Mouse (Mus musculus): ENCODE data around the gene Atp8a2. TPM values are rescaled to one million over a fixed set of nuclear protein-coding genes. Genes with fewer than 3 reads are reported as not detected.
A peak's percentile ranks its signal among the peaks of the same experiment; 100 is the strongest.
"Not testable (repeated sequence)": the region's sequence is repeated elsewhere in the genome, so short reads cannot be mapped to it uniquely, and the experiment has no call there.

Atp8a2 gene
- polyA plus RNA-seq, 1 experiment from 2014 or later: 6.9 TPM

- Histone ChIP-seq H3K27me3 (ENCODE audit: insufficient read depth, poor library complexity, severe bottlenecking) (no peaks in the 10 kb centered on the region), H3K9me3 (no peaks in the 10 kb centered on the region), H3K27ac (peak overlapping the region; percentile 16; the same call in 1 of the 2 replicates), H3K4me3 (no peak overlapping the region), H3K36me3 (no peaks in the 10 kb centered on the region), H3K4me1 (peaks cover 7% of the 10 kb centered on the region; the same call in 1 of the 2 replicates)
- DNase-seq (ENCODE audit: low spot score): no peak
- WGBS: 66% methylated on average over 4 of the region's 4 CpGs
Measured at GRCm38 (mm10) chr14:59721957-59722356, 475.0 kb downstream of the Atp8a2 start.

- H3K9me3 ChIP-seq: no peaks in the 10 kb centered on the region
- H3K27ac ChIP-seq: peak overlapping the region; percentile 0; the same call in 1 of the 2 replicates
- no peaks in the 10 kb centered on the region for H3K27me3 ChIP-seq (ENCODE audit: insufficient read depth, poor library complexity, severe bottlenecking)
- no peak overlapping the region for H3K4me3 ChIP-seq
- peaks cover 7% of the 10 kb centered on the region; the same call in 1 of the 2 replicates for H3K4me1 ChIP-seq
- H3K36me3 ChIP-seq: no peaks in the 10 kb centered on the region
- DNase-seq (ENCODE audit: low spot score): no peak
- 89% methylated on average over 3 of the region's 3 CpGs for WGBS
Measured at GRCm38 (mm10) chr14:59721356-59721755, 475.6 kb downstream of the Atp8a2 start.

- Histone ChIP-seq H3K27me3 (ENCODE audit: insufficient read depth, poor library complexity, severe bottlenecking) (no peaks in the 10 kb centered on the region), H3K4me1 (peaks cover 7% of the 10 kb centered on the region; the same call in 1 of the 2 replicates), H3K4me3 (no peak overlapping the region), H3K9me3 (no peaks in the 10 kb centered on the region), H3K36me3 (no peaks in the 10 kb centered on the region), H3K27ac (no peak overlapping the region)
- WGBS: 90% methylated on average over 4 of the region's 4 CpGs
- no peak for DNase-seq (ENCODE audit: low spot score)
Measured at GRCm38 (mm10) chr14:59720386-59720785, 476.6 kb downstream of the Atp8a2 start.

- 70% methylated on average over 3 of the region's 3 CpGs for WGBS
- H3K27me3 ChIP-seq (ENCODE audit: insufficient read depth, poor library complexity, severe bottlenecking); H3K9me3 ChIP-seq; H3K4me3 ChIP-seq; DNase-seq (ENCODE audit: low spot score); H3K36me3 ChIP-seq; H3K4me1 ChIP-seq; H3K27ac ChIP-seq: not testable (repeated sequence)
Measured at GRCm38 (mm10) chr14:59716443-59717085, 480.4 kb downstream of the Atp8a2 start.

- Histone ChIP-seq H3K4me1 (no peaks in the 10 kb centered on the region), H3K36me3 (no peaks in the 10 kb centered on the region), H3K27ac (no peak overlapping the region), H3K9me3 (no peaks in the 10 kb centered on the region), H3K27me3 (ENCODE audit: insufficient read depth, poor library complexity, severe bottlenecking) (no peaks in the 10 kb centered on the region), H3K4me3 (no peak overlapping the region)
- no peak for DNase-seq (ENCODE audit: low spot score)
- WGBS: 41% methylated on average over 13 of the region's 13 CpGs
Measured at GRCm38 (mm10) chr14:59715695-59716442, 481.1 kb downstream of the Atp8a2 start.

- H3K9me3 ChIP-seq: no peaks in the 10 kb centered on the region
- no peaks in the 10 kb centered on the region for H3K4me1 ChIP-seq
- H3K27me3 ChIP-seq (ENCODE audit: insufficient read depth, poor library complexity, severe bottlenecking): no peaks in the 10 kb centered on the region
- 70% methylated on average over 3 of the region's 3 CpGs for WGBS
- no peak for DNase-seq (ENCODE audit: low spot score)
- no peak overlapping the region for H3K27ac ChIP-seq
- no peaks in the 10 kb centered on the region for H3K36me3 ChIP-seq
- H3K4me3 ChIP-seq: no peak overlapping the region
Measured at GRCm38 (mm10) chr14:59709505-59710335, 487.3 kb downstream of the Atp8a2 start.

- WGBS: 84% methylated on average over 7 of the region's 7 CpGs
- Histone ChIP-seq H3K4me3 (no peak overlapping the region), H3K9me3 (no peaks in the 10 kb centered on the region), H3K4me1 (peaks cover 3% of the 10 kb centered on the region; the same call in 1 of the 2 replicates), H3K27ac (no peak overlapping the region), H3K27me3 (ENCODE audit: insufficient read depth, poor library complexity, severe bottlenecking) (0 out of 2 replicates have a peak, but pooled peaks cover 5% of the 10 kb centered on the region), H3K36me3 (no peaks in the 10 kb centered on the region)
- DNase-seq (ENCODE audit: low spot score): no peak
Measured at GRCm38 (mm10) chr14:59708009-59708408, 489.0 kb downstream of the Atp8a2 start.

GRCm38 (mm10) chr14:59705326-59706058, 491.5 kb downstream of the Atp8a2 start:
- 82% methylated on average over 13 of the region's 13 CpGs for WGBS
- no peak overlapping the region for H3K27ac ChIP-seq
- H3K4me1 ChIP-seq: peaks cover 27% of the 10 kb centered on the region
- H3K27me3 ChIP-seq (ENCODE audit: insufficient read depth, poor library complexity, severe bottlenecking): peaks cover 9% of the 10 kb centered on the region; the same call in 1 of the 2 replicates
- H3K9me3 ChIP-seq: no peaks in the 10 kb centered on the region
- no peak for DNase-seq (ENCODE audit: low spot score)
- H3K36me3 ChIP-seq: no peaks in the 10 kb centered on the region
- no peak overlapping the region for H3K4me3 ChIP-seq

GRCm38 (mm10) chr14:59701492-59701891, 495.5 kb downstream of the Atp8a2 start:
- Histone ChIP-seq H3K4me3 (no peak overlapping the region), H3K9me3 (no peaks in the 10 kb centered on the region), H3K27me3 (ENCODE audit: insufficient read depth, poor library complexity, severe bottlenecking) (peaks cover 9% of the 10 kb centered on the region; the same call in 1 of the 2 replicates), H3K36me3 (no peaks in the 10 kb centered on the region), H3K4me1 (peaks cover 36% of the 10 kb centered on the region), H3K27ac (no peak overlapping the region)
- DNase-seq (ENCODE audit: low spot score): no peak
- WGBS: 18% methylated on average over 5 of the region's 5 CpGs

GRCm38 (mm10) chr14:59695160-59695559, 501.8 kb downstream of the Atp8a2 start:
- 63% methylated on average over 4 of the region's 4 CpGs for WGBS
- DNase-seq (ENCODE audit: low spot score): no peak
- H3K9me3 ChIP-seq: no peaks in the 10 kb centered on the region
- no peak overlapping the region for H3K4me3 ChIP-seq
- no peaks in the 10 kb centered on the region for H3K27me3 ChIP-seq (ENCODE audit: insufficient read depth, poor library complexity, severe bottlenecking)
- peaks cover 11% of the 10 kb centered on the region for H3K4me1 ChIP-seq
- H3K27ac ChIP-seq: no peak overlapping the region
- H3K36me3 ChIP-seq: no peaks in the 10 kb centered on the region

- WGBS: 83% methylated on average over 6 of the region's 6 CpGs
- H3K4me3 ChIP-seq: no peak overlapping the region
- no peak for DNase-seq (ENCODE audit: low spot score)
Measured at GRCm38 (mm10) chr14:59692164-59692563, 504.8 kb downstream of the Atp8a2 start.

GRCm38 (mm10) chr14:59691402-59691801, 505.6 kb downstream of the Atp8a2 start:
- H3K9me3 ChIP-seq: no peaks in the 10 kb centered on the region
- no peaks in the 10 kb centered on the region for H3K36me3 ChIP-seq
- no peaks in the 10 kb centered on the region for H3K27me3 ChIP-seq (ENCODE audit: insufficient read depth, poor library complexity, severe bottlenecking)
- WGBS: 74% methylated on average over 13 of the region's 13 CpGs
- no peak for DNase-seq (ENCODE audit: low spot score)
- no peak overlapping the region for H3K4me3 ChIP-seq
- H3K27ac ChIP-seq: no peak overlapping the region
- H3K4me1 ChIP-seq: peaks cover 12% of the 10 kb centered on the region

More at GRCm38 (mm10) chr14:59692164-59692563, 504.8 kb downstream of the Atp8a2 start:
- no peaks in the 10 kb centered on the region for H3K27me3 ChIP-seq (ENCODE audit: insufficient read depth, poor library complexity, severe bottlenecking)
- H3K9me3 ChIP-seq: no peaks in the 10 kb centered on the region
- H3K27ac ChIP-seq: no peak overlapping the region
- H3K36me3 ChIP-seq: no peaks in the 10 kb centered on the region
- peaks cover 6% of the 10 kb centered on the region; the same call in 1 of the 2 replicates for H3K4me1 ChIP-seq

Data from heart, embryonic 10.5 days (tissue).